Mouse (Mus musculus): ENCODE data around the gene P4ha1. TPM values are rescaled to one million over a fixed set of nuclear protein-coding genes. Genes with fewer than 3 reads are reported as not detected.
"Not testable (repeated sequence)": the region's sequence is repeated elsewhere in the genome, so short reads cannot be mapped to it uniquely, and the experiment has no call there.

The P4ha1 gene
- polyA plus RNA-seq, 1 experiment from 2014 or later = 27.4 TPM

DNA sequence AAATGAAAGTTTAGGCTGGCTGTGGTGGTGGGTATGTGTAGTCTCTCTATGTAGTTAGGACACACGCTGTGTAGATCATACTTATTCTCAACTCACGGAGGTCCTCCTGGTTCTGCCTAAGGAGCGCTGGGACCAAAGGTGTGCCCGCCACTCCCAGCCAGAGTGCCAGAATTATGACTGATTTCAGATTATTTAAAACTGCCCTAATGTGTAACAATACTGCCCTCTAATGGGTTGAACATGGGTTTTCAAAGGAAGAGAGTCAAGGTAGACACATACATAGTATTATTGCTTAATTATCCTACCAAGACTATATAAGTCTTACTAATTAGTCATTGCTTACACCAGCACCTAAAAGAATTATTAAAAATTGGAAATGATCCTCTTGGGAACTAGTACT is 35.6 kb downstream of the P4ha1 start:
- H3K27me3 ChIP-seq = no peaks in the 10 kb centered on the region
- no peaks in the 10 kb centered on the region for H3K9me3 ChIP-seq
- peaks cover 45% of the 10 kb centered on the region for H3K36me3 ChIP-seq
- no peak overlapping the region for H3K9ac ChIP-seq (replicated peaks)
- no peak overlapping the region for H3K4me3 ChIP-seq (replicated peaks)
- ATAC-seq = no peak
- no peak overlapping the region for H3K27ac ChIP-seq
- WGBS = 94% methylated on average over 4 of the region's 4 CpGs
- H3K4me2 ChIP-seq (replicated peaks) = no peak overlapping the region
- H3K4me1 ChIP-seq (replicated peaks) = no peaks in the 10 kb centered on the region

DNA sequence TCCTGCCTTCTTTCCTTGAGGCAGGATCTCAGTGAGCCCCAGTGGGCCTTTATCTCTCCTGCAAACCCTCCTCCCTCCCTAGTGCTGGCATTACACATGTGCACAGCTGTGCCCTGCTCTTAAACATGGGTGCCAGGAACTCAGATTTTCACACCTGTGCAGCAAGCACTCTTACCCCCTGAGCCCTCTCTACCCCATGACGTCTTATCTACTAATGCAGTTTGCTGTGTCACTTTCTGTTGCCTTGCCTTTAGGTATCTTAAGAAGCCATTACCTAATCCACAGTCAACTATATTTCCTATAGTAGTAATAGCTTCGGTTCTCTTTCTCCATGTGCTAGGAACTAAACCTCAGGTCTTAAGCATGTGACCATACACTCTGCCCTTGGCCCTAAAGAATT is 40.1 kb downstream of the P4ha1 start:
- no peak overlapping the region for H3K9ac ChIP-seq (replicated peaks)
- no peaks in the 10 kb centered on the region for H3K4me1 ChIP-seq (replicated peaks)
- H3K4me2 ChIP-seq (replicated peaks) = no peak overlapping the region
- no peak overlapping the region for H3K27ac ChIP-seq
- no peak for ATAC-seq
- H3K27me3 ChIP-seq = no peaks in the 10 kb centered on the region
- H3K4me3 ChIP-seq (replicated peaks) = no peak overlapping the region
- peaks cover 65% of the 10 kb centered on the region for H3K36me3 ChIP-seq
- 91% methylated on average over 2 of the region's 2 CpGs for WGBS
- no peaks in the 10 kb centered on the region for H3K9me3 ChIP-seq

DNA sequence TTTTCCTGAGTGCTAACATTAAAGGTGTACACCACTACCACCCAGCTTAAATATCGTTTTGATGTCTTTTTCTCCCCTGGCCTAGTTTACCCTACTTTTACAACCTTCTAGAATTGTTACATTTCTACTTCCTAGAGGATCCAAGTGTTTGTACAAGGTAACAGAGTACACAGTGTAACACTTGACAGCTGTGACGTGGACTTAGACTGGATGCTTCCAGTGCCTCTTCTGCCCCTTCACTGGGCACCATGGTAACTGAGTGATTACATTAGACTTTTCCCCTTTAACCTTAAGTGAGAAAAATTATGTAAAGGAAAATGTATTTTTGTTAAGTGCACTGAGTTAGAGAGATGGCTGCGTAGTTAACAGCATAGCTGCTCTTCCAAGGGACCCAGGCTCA is 41.5 kb downstream of the P4ha1 start:
- Histone ChIP-seq H3K4me2 (replicated peaks) (no peak overlapping the region), H3K27ac (no peak overlapping the region), H3K36me3 (peaks cover 76% of the 10 kb centered on the region), H3K4me3 (replicated peaks) (no peak overlapping the region), H3K9ac (replicated peaks) (no peak overlapping the region), H3K9me3 (no peaks in the 10 kb centered on the region), H3K4me1 (replicated peaks) (no peaks in the 10 kb centered on the region), H3K27me3 (no peaks in the 10 kb centered on the region)
- WGBS = 93% methylated on average over 3 of the region's 3 CpGs
- no peak for ATAC-seq

DNA sequence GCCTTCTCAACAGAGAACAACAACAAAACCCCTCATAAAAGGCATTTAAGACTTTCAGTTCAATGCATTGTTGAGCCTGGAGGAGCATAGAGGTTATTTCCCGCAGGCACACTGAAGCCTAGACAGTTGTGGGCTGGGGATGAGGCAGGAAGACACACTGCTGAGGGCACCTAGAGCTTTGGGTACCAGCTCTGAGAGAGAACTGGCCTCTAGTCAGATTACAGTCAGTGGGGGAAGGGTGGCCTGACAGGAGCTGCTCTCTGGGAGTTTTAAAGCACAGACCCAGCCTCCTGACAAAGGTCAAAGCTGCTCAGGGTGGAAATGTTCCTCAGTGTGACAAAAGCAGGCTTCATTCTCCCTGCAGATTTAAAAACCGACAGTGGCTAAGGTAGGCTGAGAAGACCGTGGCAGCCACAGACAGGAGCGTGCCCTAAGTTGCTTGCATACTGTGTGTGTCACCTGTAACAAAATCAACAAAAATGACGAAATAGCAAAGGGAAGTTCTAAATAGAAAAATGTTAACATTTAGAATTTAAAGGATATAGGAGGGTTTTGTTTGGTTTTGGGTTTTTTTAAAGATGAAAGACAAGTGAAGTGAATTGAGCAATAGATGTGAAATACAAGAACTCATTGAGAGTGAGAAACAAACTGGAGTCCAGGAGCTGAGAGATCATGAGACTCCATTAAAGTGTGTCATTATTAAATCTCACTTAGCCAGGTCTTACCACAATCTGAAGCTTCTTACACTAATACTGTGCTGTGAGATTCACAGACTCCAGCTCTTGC is 42.9 kb downstream of the P4ha1 start:
- Histone ChIP-seq H3K9ac (replicated peaks) (no peak overlapping the region), H3K4me1 (replicated peaks) (no peaks in the 10 kb centered on the region), H3K27ac (no peak overlapping the region), H3K4me2 (replicated peaks) (no peak overlapping the region), H3K9me3 (no peaks in the 10 kb centered on the region), H3K4me3 (replicated peaks) (no peak overlapping the region), H3K36me3 (peaks cover 87% of the 10 kb centered on the region), H3K27me3 (no peaks in the 10 kb centered on the region)
- 81% methylated on average over 5 of the region's 5 CpGs for WGBS
- no peak for ATAC-seq

DNA sequence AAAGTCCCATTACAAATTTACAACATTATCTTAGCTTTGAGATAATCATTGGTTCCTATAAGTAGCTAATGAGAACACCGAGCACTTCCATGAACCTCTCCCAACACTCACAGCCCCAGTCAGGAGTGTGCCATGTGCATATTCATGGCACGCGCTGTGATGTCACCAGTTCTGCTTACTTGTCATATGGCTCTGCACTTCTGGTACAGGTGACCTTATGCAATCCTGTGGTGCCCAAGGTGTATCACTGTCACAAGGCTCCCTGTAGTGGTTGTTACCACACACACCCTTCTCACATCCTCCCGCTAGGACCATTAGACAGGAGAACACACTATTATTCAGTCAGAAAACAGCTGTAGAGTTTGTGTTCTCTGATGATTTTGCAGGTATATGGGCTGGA is 43.6 kb downstream of the P4ha1 start:
- Histone ChIP-seq H3K27ac (no peak overlapping the region), H3K4me2 (replicated peaks) (no peak overlapping the region), H3K4me1 (replicated peaks) (no peaks in the 10 kb centered on the region), H3K9me3 (no peaks in the 10 kb centered on the region), H3K9ac (replicated peaks) (no peak overlapping the region), H3K36me3 (peaks cover 88% of the 10 kb centered on the region), H3K27me3 (no peaks in the 10 kb centered on the region), H3K4me3 (replicated peaks) (no peak overlapping the region)
- no peak for ATAC-seq
- WGBS = 96% methylated on average over 4 of the region's 4 CpGs

DNA sequence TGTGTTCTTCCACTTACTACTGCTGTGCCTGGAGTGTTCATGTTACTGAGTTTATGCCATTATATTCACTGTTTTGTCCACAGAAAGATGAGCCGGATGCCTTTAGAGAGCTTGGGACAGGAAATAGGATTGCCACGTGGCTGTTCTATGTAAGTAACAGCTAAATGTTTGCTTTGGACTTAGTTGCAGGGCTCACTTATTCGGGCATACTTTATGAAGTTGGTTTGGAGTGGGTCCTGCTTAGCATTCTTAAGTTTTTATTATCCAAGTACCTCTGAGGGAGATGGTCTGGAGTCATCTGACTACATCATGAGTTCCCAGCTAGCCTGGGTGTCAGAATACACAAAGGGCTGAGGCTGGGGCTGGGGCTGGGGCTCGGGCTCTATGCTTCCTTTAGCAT is 44.1 kb downstream of the P4ha1 start:
- Histone ChIP-seq H3K9me3 (no peaks in the 10 kb centered on the region), H3K4me1 (replicated peaks) (no peaks in the 10 kb centered on the region), H3K4me3 (replicated peaks) (no peak overlapping the region), H3K36me3 (peaks cover 84% of the 10 kb centered on the region), H3K27ac (no peak overlapping the region), H3K9ac (replicated peaks) (no peak overlapping the region), H3K27me3 (no peaks in the 10 kb centered on the region), H3K4me2 (replicated peaks) (no peak overlapping the region)
- 94% methylated on average over 4 of the region's 4 CpGs for WGBS
- no peak for ATAC-seq

DNA sequence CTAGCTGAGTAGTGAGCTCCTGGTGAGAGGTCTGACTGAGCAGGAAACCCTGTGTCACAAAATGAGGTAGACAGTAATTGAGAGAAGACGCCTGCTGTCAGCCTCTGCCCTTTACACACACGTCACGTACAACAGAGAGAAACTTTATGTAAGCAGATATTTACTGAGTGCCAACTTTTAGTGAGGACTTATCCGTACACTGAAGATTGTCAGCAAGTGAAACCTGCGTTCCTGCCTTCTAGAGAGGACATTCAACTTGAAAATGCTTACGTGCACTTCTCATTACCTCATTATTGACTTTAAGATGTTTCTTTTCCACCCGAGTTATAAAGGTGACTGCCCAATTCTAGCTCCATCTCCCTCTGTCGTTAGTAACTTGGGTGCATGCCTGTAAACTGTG is 45.6 kb downstream of the P4ha1 start:
- WGBS = 91% methylated on average over 8 of the region's 8 CpGs
- no peaks in the 10 kb centered on the region for H3K27me3 ChIP-seq
- no peak overlapping the region for H3K4me2 ChIP-seq (replicated peaks)
- H3K4me1 ChIP-seq (replicated peaks) = no peaks in the 10 kb centered on the region
- H3K36me3 ChIP-seq = peaks cover 83% of the 10 kb centered on the region
- no peaks in the 10 kb centered on the region for H3K9me3 ChIP-seq
- no peak for ATAC-seq
- H3K27ac ChIP-seq = no peak overlapping the region
- no peak overlapping the region for H3K9ac ChIP-seq (replicated peaks)
- H3K4me3 ChIP-seq (replicated peaks) = no peak overlapping the region

DNA sequence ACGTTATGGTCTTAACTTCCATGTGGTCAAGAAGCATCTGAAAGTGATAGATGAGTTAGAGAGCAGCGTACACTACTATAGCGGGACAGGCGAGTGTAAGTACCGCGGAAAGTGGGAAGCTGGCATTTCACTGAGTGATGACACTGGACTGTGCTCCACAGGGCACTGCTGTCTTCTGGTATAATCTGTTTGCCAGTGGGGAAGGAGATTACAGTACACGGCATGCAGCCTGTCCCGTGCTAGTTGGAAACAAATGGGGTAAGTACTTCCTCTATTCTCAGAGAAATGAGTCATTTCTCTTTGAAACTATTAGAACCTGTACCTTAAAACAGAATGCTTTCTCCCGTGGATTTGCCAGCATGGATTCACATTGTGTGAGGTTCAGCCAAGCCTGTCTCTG is 46.3 kb downstream of the P4ha1 start:
- H3K9me3 ChIP-seq = no peaks in the 10 kb centered on the region
- 92% methylated on average over 9 of the region's 9 CpGs for WGBS
- no peaks in the 10 kb centered on the region for H3K27me3 ChIP-seq
- no peaks in the 10 kb centered on the region for H3K4me1 ChIP-seq (replicated peaks)
- H3K4me3 ChIP-seq (replicated peaks) = no peak overlapping the region
- H3K36me3 ChIP-seq = peaks cover 83% of the 10 kb centered on the region
- H3K4me2 ChIP-seq (replicated peaks) = no peak overlapping the region
- ATAC-seq = no peak
- no peak overlapping the region for H3K27ac ChIP-seq
- H3K9ac ChIP-seq (replicated peaks) = no peak overlapping the region

DNA sequence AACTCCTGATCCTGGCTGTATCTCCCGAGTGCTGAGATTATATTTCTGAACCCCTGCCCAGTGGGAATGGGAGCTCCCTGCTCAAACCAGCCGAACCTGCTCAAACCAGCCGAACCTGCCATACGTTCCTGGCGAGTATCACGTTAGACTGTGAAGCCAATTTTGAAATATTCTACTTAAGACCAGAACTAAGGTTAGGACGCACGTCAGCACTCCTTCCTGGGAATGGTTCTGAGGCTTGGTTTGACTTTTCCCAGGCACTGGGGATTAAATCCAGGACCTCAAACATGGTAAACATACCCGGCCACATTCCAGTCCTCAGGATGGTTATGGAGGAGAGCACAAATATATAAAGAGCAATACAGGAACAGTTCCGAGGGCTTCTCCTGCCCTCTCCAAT is 54.8 kb downstream of the P4ha1 start:
- H3K9me3 ChIP-seq = no peaks in the 10 kb centered on the region
- H3K9ac ChIP-seq (replicated peaks) = no peak overlapping the region
- 94% methylated on average over 10 of the region's 10 CpGs for WGBS
- peaks cover 17% of the 10 kb centered on the region for H3K36me3 ChIP-seq
- H3K4me2 ChIP-seq (replicated peaks) = no peak overlapping the region
- H3K27ac ChIP-seq = no peak overlapping the region
- no peak overlapping the region for H3K4me3 ChIP-seq (replicated peaks)
- no peaks in the 10 kb centered on the region for H3K4me1 ChIP-seq (replicated peaks)
- no peak for ATAC-seq
- no peaks in the 10 kb centered on the region for H3K27me3 ChIP-seq

DNA sequence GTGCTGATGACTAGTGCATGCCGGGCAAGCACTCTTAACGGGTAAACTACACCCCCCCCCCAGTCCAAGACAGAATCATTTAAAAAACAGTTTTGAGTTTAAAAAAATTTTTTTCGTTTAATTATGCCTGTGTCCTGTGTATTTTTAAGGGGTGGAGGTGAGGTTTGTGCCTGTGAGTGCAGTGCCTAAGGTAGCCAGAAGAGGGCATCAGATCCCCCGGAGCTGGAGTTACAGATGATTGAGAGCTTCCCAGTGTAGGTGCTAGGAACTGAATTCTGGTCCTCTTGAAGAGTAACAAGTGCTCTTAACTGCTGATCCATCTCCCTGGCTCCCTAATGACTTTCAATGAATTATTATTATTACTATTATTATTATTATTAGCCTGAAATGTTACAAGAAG is 55.6 kb downstream of the P4ha1 start:
- no peaks in the 10 kb centered on the region for H3K4me1 ChIP-seq (replicated peaks)
- no peak for ATAC-seq
- no peak overlapping the region for H3K27ac ChIP-seq
- H3K9me3 ChIP-seq = no peaks in the 10 kb centered on the region
- H3K36me3 ChIP-seq = peaks cover 10% of the 10 kb centered on the region
- WGBS = 96% methylated on average over 4 of the region's 4 CpGs
- H3K4me2 ChIP-seq (replicated peaks) = no peak overlapping the region
- H3K27me3 ChIP-seq = no peaks in the 10 kb centered on the region
- H3K9ac ChIP-seq (replicated peaks) = no peak overlapping the region
- H3K4me3 ChIP-seq (replicated peaks) = no peak overlapping the region

DNA sequence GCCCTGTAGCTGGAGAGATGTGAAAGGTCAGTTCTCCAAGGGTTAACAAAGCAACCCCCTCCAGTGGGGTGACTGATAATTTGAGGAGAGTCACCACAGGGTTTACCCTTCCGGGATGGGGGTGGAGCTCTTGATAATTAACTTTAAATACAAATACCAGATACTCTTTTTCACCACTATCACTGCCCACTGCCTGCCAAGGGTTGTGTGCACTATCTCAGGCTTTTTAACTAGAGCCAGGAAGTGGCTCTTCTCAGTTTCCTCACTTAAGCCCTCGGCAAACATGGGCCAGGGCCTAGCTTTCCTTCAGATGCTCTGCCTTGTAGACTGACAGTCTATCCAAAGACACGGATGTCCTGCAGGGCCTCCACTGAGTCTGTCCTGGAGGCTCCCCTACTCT is 56.8 kb downstream of the P4ha1 start:
- WGBS = 72% methylated on average over 3 of the region's 3 CpGs

DNA sequence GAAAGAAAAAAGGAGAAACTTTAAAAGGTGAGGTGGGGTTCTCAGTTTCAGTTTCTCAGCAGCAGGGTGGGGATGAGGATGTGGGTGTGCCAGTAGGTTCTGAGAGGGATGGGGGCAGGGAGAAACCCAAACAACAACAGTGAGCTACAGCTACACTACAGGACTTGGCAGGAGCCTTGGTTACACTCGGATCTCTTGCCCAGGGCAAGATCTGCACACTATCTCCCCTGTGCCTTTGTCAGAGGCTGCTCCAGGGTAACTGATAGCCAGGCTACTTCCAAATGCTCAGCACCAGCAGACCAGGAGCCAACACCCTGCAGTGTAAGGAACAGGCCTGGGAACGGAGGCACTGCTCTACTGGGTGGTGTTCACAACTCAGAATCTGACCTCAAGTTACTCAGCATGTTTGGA is 57.3 kb downstream of the P4ha1 start:
- no peak overlapping the region for H3K9ac ChIP-seq (replicated peaks)
- H3K27ac ChIP-seq = no peak overlapping the region
- no peaks in the 10 kb centered on the region for H3K27me3 ChIP-seq
- ATAC-seq = no peak
- H3K9me3 ChIP-seq = no peaks in the 10 kb centered on the region
- no peaks in the 10 kb centered on the region for H3K4me1 ChIP-seq (replicated peaks)
- 0 out of 2 replicates have a peak, but pooled peaks cover 2% of the 10 kb centered on the region for H3K36me3 ChIP-seq
- H3K4me2 ChIP-seq (replicated peaks) = no peak overlapping the region
- WGBS = 86% methylated on average over 2 of the region's 2 CpGs
- no peak overlapping the region for H3K4me3 ChIP-seq (replicated peaks)

More for the DNA sequence above, 56.8 kb downstream of the P4ha1 start:
- Histone ChIP-seq H3K36me3 (0 out of 2 replicates have a peak, but pooled peaks cover 2% of the 10 kb centered on the region), H3K27ac (no peak overlapping the region), H3K4me3 (replicated peaks) (no peak overlapping the region), H3K27me3 (no peaks in the 10 kb centered on the region), H3K9me3 (no peaks in the 10 kb centered on the region), H3K9ac (replicated peaks) (no peak overlapping the region), H3K4me2 (replicated peaks) (no peak overlapping the region), H3K4me1 (replicated peaks) (no peaks in the 10 kb centered on the region)
- ATAC-seq = no peak

DNA sequence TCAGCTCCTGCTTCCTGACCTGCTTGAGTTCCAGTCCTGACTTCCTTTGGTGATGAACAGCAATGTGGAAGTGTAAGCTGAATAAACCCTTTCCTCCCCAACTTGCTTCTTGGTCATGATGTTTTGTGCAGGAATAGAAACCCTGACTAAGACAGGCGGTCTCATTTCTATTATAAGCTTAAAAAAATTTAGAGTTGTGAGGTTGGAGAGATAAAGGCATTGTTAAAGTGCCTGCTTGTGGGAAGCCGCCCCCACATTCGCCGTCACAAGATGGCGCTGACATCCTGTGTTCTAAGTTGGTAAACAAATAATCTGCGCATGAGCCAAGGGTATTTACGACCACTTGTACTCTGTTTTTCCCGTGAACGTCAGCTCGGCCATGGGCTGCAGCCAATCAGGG is 58.5 kb downstream of the P4ha1 start:
- not testable (repeated sequence) for H3K36me3 ChIP-seq; H3K9ac ChIP-seq (replicated peaks); H3K27ac ChIP-seq; H3K4me3 ChIP-seq (replicated peaks); H3K4me2 ChIP-seq (replicated peaks); H3K27me3 ChIP-seq; H3K9me3 ChIP-seq; H3K4me1 ChIP-seq (replicated peaks); ATAC-seq
- WGBS = 76% methylated on average over 6 of the region's 10 CpGs
